Mouse (Mus musculus) neural tube, embryonic 12.5 days (tissue): ENCODE data around the gene Nnat. TPM values are rescaled to one million over a fixed set of nuclear protein-coding genes. Genes with fewer than 3 reads are reported as not detected.

Source experiments
- ATAC-seq: fragments of 200-750 bp; cut with Nextera tagmentation; 2 replicates; pipeline ENCODE4 v1.8.0; 2017; ENCODE audit warnings: low read depth, mild to moderate bottlenecking, moderate TSS enrichment, moderate library complexity; ENCODE audit not compliant: low FRiP score
- H3K27ac ChIP-seq: fragments of 300-500 bp; sonication (generic); 2 replicates; pipeline ENCODE4 v1.5.1; 2016
- H3K27me3 ChIP-seq: fragments of 300-500 bp; sonication (generic); replicated peaks from 2 replicates; pipeline ENCODE4 v1.6.1; 2016; ENCODE audit warnings: mild to moderate bottlenecking
- H3K36me3 ChIP-seq: fragments of 300-500 bp; sonication (generic); 2 replicates; pipeline ENCODE4 v1.6.1; 2016; ENCODE audit warnings: mild to moderate bottlenecking
- H3K4me1 ChIP-seq: fragments of 300-500 bp; sonication (generic); 2 replicates; pipeline ENCODE4 v1.6.1; 2016
- H3K4me2 ChIP-seq: fragments of 300-500 bp; sonication (generic); replicated peaks from 2 replicates; pipeline ENCODE4 v1.6.1; 2016; ENCODE audit warnings: mild to moderate bottlenecking
- H3K4me3 ChIP-seq: fragments of 300-500 bp; sonication (generic); 2 replicates; pipeline ENCODE4 v1.5.1; 2016
- H3K9ac ChIP-seq: fragments of 300-500 bp; sonication (generic); 2 replicates; pipeline ENCODE4 v1.6.1; 2016; ENCODE audit warnings: mild to moderate bottlenecking
- H3K9me3 ChIP-seq: fragments of 300-500 bp; sonication (generic); 2 replicates; pipeline ENCODE4 v1.6.1; 2016; ENCODE audit warnings: mild to moderate bottlenecking
- WGBS: fragments of 180-500 bp; shearing (Covaris S2); methylation state at CpG from one replicate; pipeline ENCODE4 v1.1.7; 2016; 5-methylcytosine and 5-hydroxymethylcytosine counted together
- polyA plus RNA-seq: library from polyadenylated mRNA; unstranded; fragments of >200 nt; fragmentation: Nextera tagmentation; extraction: Ambion mirVana; gene quantifications from 2 replicates; pipeline ENCODE4 v1.2.1, GENCODE M21; 2016

The Nnat gene
- 3,228 and 3,444 TPM in 2 replicates for polyA plus RNA-seq

DNA sequence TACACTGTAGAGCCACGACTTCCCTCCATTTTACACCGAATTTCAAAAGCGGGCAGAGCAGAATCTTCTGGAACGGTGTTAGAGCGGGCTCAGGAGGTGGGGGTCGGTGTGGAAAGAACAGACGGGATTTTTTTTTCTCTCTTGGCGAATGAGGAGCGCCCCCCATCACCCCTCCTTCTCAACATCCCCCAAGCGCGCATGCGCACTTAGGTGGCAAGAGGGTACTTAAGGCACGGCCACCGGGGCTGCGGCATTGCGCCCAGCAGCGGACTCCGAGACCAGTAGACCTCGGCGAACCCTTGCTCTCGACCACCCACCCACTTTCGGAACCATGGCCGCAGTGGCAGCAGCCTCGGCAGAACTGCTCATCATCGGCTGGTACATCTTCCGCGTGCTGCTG lies at the start of gene Nnat:
TSS of gene Nnat (plus strand) at position 221 of the 400 bp plus-strand sequence.
- Histone ChIP-seq H3K27me3 (no peaks in the 10 kb centered on the region), H3K27ac (peak within 1 kb of the TSS; percentile 74; the same call in 1 of the 2 replicates), H3K36me3 (peaks cover 61% of the 10 kb centered on the region), H3K4me1 (peaks cover 21% of the 10 kb centered on the region; the same call in 1 of the 2 replicates), H3K9ac (peak within 1 kb of the TSS; percentile 83), H3K4me2 (peak within 1 kb of the TSS; percentile 69), H3K4me3 (peak within 1 kb of the TSS; percentile 48), H3K9me3 (peaks cover 37% of the 10 kb centered on the region)
- peak; percentile 55 for ATAC-seq
- 57% methylated on average over 27 of the region's 27 CpGs for WGBS

- ATAC-seq, result no peak
- H3K9me3 ChIP-seq, result no peaks in the 10 kb centered on the region
- H3K4me2 ChIP-seq, result no peak overlapping the region
- H3K36me3 ChIP-seq, result no peaks in the 10 kb centered on the region
- 88% methylated on average over 9 of the region's 9 CpGs for WGBS
- H3K4me3 ChIP-seq, result no peak overlapping the region
- H3K9ac ChIP-seq, result no peak overlapping the region
- H3K27me3 ChIP-seq, result 0 out of 2 replicates have a peak, but pooled peaks cover 4% of the 10 kb centered on the region
- no peak overlapping the region for H3K27ac ChIP-seq
- H3K4me1 ChIP-seq, result peaks cover 31% of the 10 kb centered on the region
Measured at GRCm38 (mm10) chr2:157512859-157513258, 47.0 kb upstream of the Nnat start.

- Histone ChIP-seq H3K4me1 (peaks cover 24% of the 10 kb centered on the region), H3K36me3 (no peaks in the 10 kb centered on the region), H3K27ac (no peak overlapping the region), H3K9me3 (no peaks in the 10 kb centered on the region), H3K27me3 (0 out of 2 replicates have a peak, but pooled peaks cover 4% of the 10 kb centered on the region), H3K9ac (no peak overlapping the region), H3K4me3 (no peak overlapping the region), H3K4me2 (no peak overlapping the region)
- ATAC-seq, result no peak
- 42% methylated on average over 9 of the region's 9 CpGs for WGBS
Measured at GRCm38 (mm10) chr2:157513737-157514208, 46.1 kb upstream of the Nnat start.

GRCm38 (mm10) chr2:157514353-157514752 lies 45.5 kb upstream of the Nnat start:
- no peak for ATAC-seq
- H3K27ac ChIP-seq, result no peak overlapping the region
- H3K27me3 ChIP-seq, result 0 out of 2 replicates have a peak, but pooled peaks cover 4% of the 10 kb centered on the region
- WGBS, result 12% methylated on average over 4 of the region's 4 CpGs
- H3K4me3 ChIP-seq, result no peak overlapping the region
- peaks cover 24% of the 10 kb centered on the region for H3K4me1 ChIP-seq
- H3K9ac ChIP-seq, result no peak overlapping the region
- no peaks in the 10 kb centered on the region for H3K9me3 ChIP-seq
- H3K36me3 ChIP-seq, result no peaks in the 10 kb centered on the region
- H3K4me2 ChIP-seq, result no peak overlapping the region

DNA sequence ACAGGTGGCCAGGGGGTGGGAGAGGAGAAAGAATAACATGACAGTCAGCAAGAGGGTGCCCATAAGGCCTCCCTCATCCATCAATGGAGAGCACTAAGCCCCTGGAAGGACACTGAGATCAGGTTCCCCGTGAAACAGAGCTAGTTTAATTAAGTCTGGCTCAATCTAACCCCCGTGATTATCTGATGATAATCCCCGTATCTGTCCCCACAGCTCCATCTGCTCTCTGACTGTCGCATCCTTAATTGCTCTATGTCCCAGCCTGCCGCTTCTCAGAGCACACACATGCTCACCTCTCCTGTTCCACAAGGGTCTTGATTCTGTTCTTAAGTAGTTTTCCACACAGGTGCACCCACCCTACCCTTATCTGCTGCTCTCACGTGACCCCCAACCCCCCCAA lies 42.4 kb upstream of the Nnat start:
- no peaks in the 10 kb centered on the region for H3K36me3 ChIP-seq
- peaks cover 30% of the 10 kb centered on the region for H3K4me1 ChIP-seq
- no peak for ATAC-seq
- H3K4me3 ChIP-seq, result no peak overlapping the region
- H3K27me3 ChIP-seq, result no peaks in the 10 kb centered on the region
- H3K27ac ChIP-seq, result no peak overlapping the region
- no peak overlapping the region for H3K9ac ChIP-seq
- no peak overlapping the region for H3K4me2 ChIP-seq
- WGBS, result 67% methylated on average over 6 of the region's 6 CpGs
- no peaks in the 10 kb centered on the region for H3K9me3 ChIP-seq

DNA sequence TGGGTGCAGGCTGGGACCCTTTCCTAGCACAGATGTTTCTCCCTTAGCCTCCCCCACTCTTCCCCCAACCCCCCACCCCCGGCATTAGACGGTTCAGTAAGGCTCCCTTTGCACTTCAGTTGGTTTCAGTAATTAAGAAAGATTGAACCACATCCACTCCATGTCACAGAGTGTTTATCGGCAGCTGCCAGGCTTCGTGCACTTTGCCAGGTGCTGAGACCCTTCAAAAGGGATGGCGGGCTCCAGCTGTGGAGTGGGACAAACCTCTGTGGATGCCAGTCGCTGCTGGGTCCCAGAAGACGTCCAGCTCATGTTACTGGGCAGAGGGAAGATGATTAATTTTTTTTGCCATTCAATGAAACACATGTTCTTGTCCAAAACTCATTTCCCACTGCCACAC lies 41.4 kb upstream of the Nnat start:
- Histone ChIP-seq H3K4me3 (no peak overlapping the region), H3K9ac (no peak overlapping the region), H3K4me1 (peaks cover 29% of the 10 kb centered on the region), H3K27ac (no peak overlapping the region), H3K4me2 (no peak overlapping the region), H3K36me3 (no peaks in the 10 kb centered on the region), H3K27me3 (no peaks in the 10 kb centered on the region), H3K9me3 (no peaks in the 10 kb centered on the region)
- ATAC-seq, result no peak
- 60% methylated on average over 7 of the region's 7 CpGs for WGBS

DNA sequence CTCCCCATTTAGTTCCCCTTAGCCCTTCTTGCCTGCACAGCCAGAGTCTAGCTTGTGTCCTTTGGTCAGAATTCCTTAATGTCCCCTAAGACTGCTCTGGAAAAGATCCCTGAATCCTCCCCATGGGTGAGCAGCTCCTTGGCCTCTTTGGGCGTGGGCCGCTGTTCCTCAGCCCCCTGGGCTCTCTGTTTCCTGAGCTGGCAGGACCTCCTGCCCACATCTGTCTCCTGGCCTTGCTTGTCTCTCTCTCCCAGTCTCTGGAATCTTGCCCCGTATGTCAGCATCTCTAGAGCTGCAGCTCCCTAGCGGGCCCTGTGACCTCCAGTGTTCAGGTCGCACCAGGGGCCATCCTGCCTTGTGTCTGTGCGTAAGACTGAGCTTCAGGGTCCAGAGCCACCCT lies 40.4 kb upstream of the Nnat start:
- ATAC-seq, result no peak
- Histone ChIP-seq H3K4me2 (no peak overlapping the region), H3K4me3 (no peak overlapping the region), H3K9me3 (no peaks in the 10 kb centered on the region), H3K9ac (no peak overlapping the region), H3K36me3 (no peaks in the 10 kb centered on the region), H3K27me3 (no peaks in the 10 kb centered on the region), H3K4me1 (peaks cover 20% of the 10 kb centered on the region), H3K27ac (no peak overlapping the region)
- 71% methylated on average over 6 of the region's 6 CpGs for whole genome bisulfite sequencing

- no peaks in the 10 kb centered on the region for H3K9me3 ChIP-seq
- no peak overlapping the region for H3K4me3 ChIP-seq
- 22% methylated on average over 5 of the region's 5 CpGs for WGBS
- H3K4me1 ChIP-seq, result peaks cover 18% of the 10 kb centered on the region
- no peak overlapping the region for H3K4me2 ChIP-seq
- no peak for ATAC-seq
- H3K9ac ChIP-seq, result no peak overlapping the region
- H3K36me3 ChIP-seq, result no peaks in the 10 kb centered on the region
- H3K27ac ChIP-seq, result no peak overlapping the region
- H3K27me3 ChIP-seq, result no peaks in the 10 kb centered on the region
Measured at GRCm38 (mm10) chr2:157520496-157520895, 39.4 kb upstream of the Nnat start.

DNA sequence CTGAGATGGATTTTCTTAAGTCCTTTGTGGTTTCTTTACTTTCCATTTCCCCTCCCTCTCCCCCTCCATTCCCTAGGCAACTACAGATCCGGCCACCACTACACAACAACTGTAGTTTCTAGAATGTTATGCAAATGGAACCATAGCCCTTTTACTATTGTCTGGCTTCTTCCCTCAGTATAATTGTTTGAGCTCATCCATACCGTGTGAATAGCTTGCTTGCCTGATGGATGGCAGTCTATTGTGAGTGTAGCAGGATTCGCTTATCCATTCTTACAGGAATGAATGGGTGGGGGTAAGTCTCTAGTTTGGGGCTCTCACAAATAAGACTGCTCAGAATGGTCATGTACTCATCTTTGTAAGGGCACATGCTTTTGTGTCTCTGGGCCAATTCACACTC lies 37.3 kb upstream of the Nnat start:
- WGBS, result 18% methylated on average over 3 of the region's 3 CpGs
- Histone ChIP-seq H3K9me3 (no peaks in the 10 kb centered on the region), H3K27ac (no peak overlapping the region), H3K36me3 (no peaks in the 10 kb centered on the region), H3K4me3 (no peak overlapping the region), H3K9ac (no peak overlapping the region), H3K4me1 (peaks cover 18% of the 10 kb centered on the region), H3K4me2 (no peak overlapping the region), H3K27me3 (no peaks in the 10 kb centered on the region)
- ATAC-seq, result peak; percentile 48; the same call in 1 of the 2 replicates

DNA sequence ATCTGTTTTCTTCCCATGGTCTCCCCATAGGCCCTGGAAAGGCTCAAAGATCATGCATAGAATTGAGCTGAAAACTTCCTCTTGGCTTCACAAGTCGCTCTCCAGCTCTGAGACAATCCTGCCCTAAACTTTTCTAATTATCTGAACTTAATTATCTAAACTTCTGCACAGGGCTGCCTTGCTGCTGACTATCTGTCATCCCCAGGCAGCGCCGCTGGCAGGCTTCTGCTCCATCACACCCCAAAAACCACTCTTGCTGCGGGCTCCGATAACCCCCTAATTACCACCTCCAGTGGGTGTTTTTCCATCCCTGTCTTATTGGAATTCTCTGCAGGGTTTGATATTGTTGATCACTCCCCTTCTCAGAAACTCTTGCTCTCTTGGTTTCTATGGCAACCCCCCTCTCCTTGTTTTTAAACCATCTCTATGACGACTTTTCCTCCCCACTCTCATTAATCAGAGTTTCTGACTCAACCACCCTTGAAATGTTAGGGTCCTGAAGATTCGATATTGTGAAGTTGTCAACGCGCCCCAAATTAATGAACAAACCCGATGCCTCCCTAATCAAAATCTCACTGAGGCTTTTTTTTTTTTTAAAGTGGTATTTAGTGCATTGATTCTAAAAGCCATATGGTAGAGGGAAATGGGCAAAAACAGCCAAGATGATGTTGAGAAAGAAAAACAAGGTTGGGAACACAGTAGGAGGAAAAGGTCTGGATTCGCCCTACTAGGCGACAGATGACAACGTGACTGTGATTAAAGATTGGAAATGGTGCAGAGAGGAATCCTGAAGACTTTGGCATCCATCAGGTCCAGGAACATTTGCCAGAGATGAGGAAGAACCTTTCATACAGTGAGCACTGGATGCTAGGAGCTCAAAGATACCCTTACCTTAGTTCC lies 29.6 kb upstream of the Nnat start:
- Histone ChIP-seq H3K4me3 (no peak overlapping the region), H3K27ac (no peak overlapping the region), H3K27me3 (no peaks in the 10 kb centered on the region), H3K4me2 (no peak overlapping the region), H3K36me3 (no peaks in the 10 kb centered on the region), H3K4me1 (no peaks in the 10 kb centered on the region), H3K9ac (no peak overlapping the region), H3K9me3 (no peaks in the 10 kb centered on the region)
- ATAC-seq, result no peak
- 72% methylated on average over 13 of the region's 13 CpGs for WGBS

DNA sequence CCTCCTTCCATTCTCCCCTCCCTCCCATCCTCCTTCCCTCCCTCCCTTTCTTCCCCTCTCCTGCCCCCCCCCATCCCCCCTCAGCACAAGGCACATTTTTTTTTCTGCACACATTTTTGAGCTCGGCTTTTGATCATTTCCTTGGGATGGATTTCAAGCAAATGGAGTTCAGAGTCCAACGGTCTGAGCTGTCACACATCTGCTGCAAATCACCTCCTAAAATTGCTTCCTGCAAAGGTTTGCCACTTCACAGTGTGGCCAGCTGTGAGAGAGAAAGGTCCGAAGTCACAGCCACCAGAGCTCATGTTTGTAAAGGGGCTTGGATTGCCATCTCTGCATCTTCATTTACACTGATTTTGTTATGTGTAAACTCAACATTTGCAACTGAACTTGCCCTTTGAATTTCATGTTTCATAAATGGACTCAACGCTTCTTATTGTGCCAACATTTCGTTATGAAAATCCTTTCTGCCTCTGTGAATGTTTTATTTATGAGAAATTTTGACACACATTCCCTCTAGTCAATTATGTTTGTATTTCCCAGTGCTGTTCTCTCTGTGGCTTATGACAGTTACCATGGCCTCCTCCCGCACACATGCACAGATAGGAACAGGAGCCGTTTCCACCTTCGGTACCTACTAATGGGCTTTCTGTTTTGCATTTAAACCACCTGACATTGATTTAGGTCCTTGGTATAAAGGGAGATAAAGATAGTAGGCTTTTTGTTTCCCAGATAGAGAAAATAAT lies 28.0 kb upstream of the Nnat start:
- peaks cover 6% of the 10 kb centered on the region for H3K4me1 ChIP-seq
- H3K27me3 ChIP-seq, result no peaks in the 10 kb centered on the region
- no peak overlapping the region for H3K27ac ChIP-seq
- H3K4me2 ChIP-seq, result no peak overlapping the region
- no peaks in the 10 kb centered on the region for H3K9me3 ChIP-seq
- H3K4me3 ChIP-seq, result no peak overlapping the region
- WGBS, result 67% methylated on average over 8 of the region's 8 CpGs
- H3K9ac ChIP-seq, result no peak overlapping the region
- H3K36me3 ChIP-seq, result no peaks in the 10 kb centered on the region
- ATAC-seq, result no peak

- H3K4me1 ChIP-seq, result peaks cover 14% of the 10 kb centered on the region
- no peak overlapping the region for H3K27ac ChIP-seq
- no peaks in the 10 kb centered on the region for H3K36me3 ChIP-seq
- H3K4me2 ChIP-seq, result no peak overlapping the region
- no peak overlapping the region for H3K9ac ChIP-seq
- H3K4me3 ChIP-seq, result no peak overlapping the region
- no peak for ATAC-seq
- no peaks in the 10 kb centered on the region for H3K9me3 ChIP-seq
- WGBS, result 69% methylated on average over 4 of the region's 4 CpGs
- no peaks in the 10 kb centered on the region for H3K27me3 ChIP-seq
Measured at GRCm38 (mm10) chr2:157534163-157534562, 25.7 kb upstream of the Nnat start.
